Comparison of ENCODE assay signal across 8 mouse cellular contexts in genomic region chr9:105394720-105395119, GRCm38 (mm10). TPM values are rescaled to one million over a fixed set of nuclear protein-coding genes. Genes with fewer than 3 reads are reported as not detected.
DNase-seq lines count a peak whose midpoint lies in the region; ATAC-seq and TF ChIP-seq lines count a peak whose summit lies in the region.

No protein-coding gene starts in this region.

- H3K4me2 ChIP-seq in lung, embryonic 14.5 days = peak overlapping the region; percentile 74
- peak overlapping the region; percentile 76 for H3K4me2 ChIP-seq in limb, embryonic 13.5 days (replicated peaks)

- H3K9me3 ChIP-seq in lung, embryonic 14.5 days (ENCODE audit: low read depth, low read length) = no peaks in the 10 kb centered on the region
- no peaks in the 10 kb centered on the region for H3K9me3 ChIP-seq in limb, embryonic 13.5 days

- peaks cover 22% of the 10 kb centered on the region for H3K36me3 ChIP-seq in lung, embryonic 14.5 days (ENCODE audit: insufficient read depth)
- H3K36me3 ChIP-seq in limb, embryonic 13.5 days = peaks cover 14% of the 10 kb centered on the region

- H3K4me1 ChIP-seq in lung, embryonic 14.5 days (ENCODE audit: insufficient read depth) = no peaks in the 10 kb centered on the region
- H3K4me1 ChIP-seq in embryonic fibroblast, embryonic 13.5 days (ENCODE audit: control insufficient read depth, insufficient read depth, low read length) = peaks cover 7% of the 10 kb centered on the region
- H3K4me1 ChIP-seq in limb, embryonic 13.5 days = peaks cover 15% of the 10 kb centered on the region
- peaks cover 3% of the 10 kb centered on the region for H3K4me1 ChIP-seq in olfactory bulb, adult 2 months (ENCODE audit: control insufficient read depth, insufficient read depth, low read length)

- no peak for TF ChIP-seq POLR2A in embryonic fibroblast, embryonic 13.5 days (IDR thresholded peaks at IDR 0.05; ENCODE audit: low read depth, low read length)
- no peak for TF ChIP-seq POLR2A in olfactory bulb, adult 2 months (IDR thresholded peaks at IDR 0.05; ENCODE audit: insufficient read depth, low read depth, low read length)

- no peak for DNase-seq in lung, embryonic 14.5 days
- no peak for DNase-seq in lung, adult 18-20 months
- DNase-seq in right cerebral cortex, postnatal 4 days = no peak
- no peak for DNase-seq in urinary bladder, postnatal 25 days (ENCODE audit: low spot score)
- no peak for DNase-seq in thymus, postnatal 4 days

- peak overlapping the region; percentile 69 for H3K4me3 ChIP-seq in lung, embryonic 14.5 days (ENCODE audit: low read depth, low read length)
- H3K4me3 ChIP-seq in embryonic fibroblast, embryonic 13.5 days (ENCODE audit: insufficient read depth, low read length) = peak overlapping the region; percentile 85
- peak overlapping the region; percentile 69 for H3K4me3 ChIP-seq in limb, embryonic 13.5 days
- H3K4me3 ChIP-seq in olfactory bulb, adult 2 months (ENCODE audit: insufficient read depth, low read depth, low read length) = peak overlapping the region; percentile 52

- no peak for TF ChIP-seq CTCF in lung, embryonic 14.5 days (IDR thresholded peaks at IDR 0.05; ENCODE audit: low read depth)
- TF ChIP-seq CTCF in embryonic fibroblast, embryonic 13.5 days (IDR thresholded peaks at IDR 0.05; ENCODE audit: borderline replicate concordance, insufficient read depth, low read length) = no peak
- no peak for TF ChIP-seq CTCF in olfactory bulb, adult 2 months (IDR thresholded peaks at IDR 0.05; ENCODE audit: insufficient read depth, low read depth, low read length)

- no peak overlapping the region for H3K27ac ChIP-seq in lung, embryonic 14.5 days (ENCODE audit: low read depth)
- H3K27ac ChIP-seq in embryonic fibroblast, embryonic 13.5 days (ENCODE audit: insufficient read depth, low read length) = no peak overlapping the region
- H3K27ac ChIP-seq in limb, embryonic 13.5 days = no peak overlapping the region
- H3K27ac ChIP-seq in olfactory bulb, adult 2 months (ENCODE audit: insufficient read depth, low read depth, low read length) = no peak overlapping the region

- 10% methylated on average over 11 of the region's 11 CpGs for WGBS in lung, embryonic 14.5 days
- 12% methylated on average over 11 of the region's 11 CpGs for WGBS in limb, embryonic 13.5 days
- 13% methylated on average over 11 of the region's 11 CpGs for WGBS in olfactory bulb, adult 2 months

- peak overlapping the region; percentile 63; the same call in 1 of the 2 replicates for H3K9ac ChIP-seq in lung, embryonic 14.5 days
- H3K9ac ChIP-seq in limb, embryonic 13.5 days = peak overlapping the region; percentile 75; the same call in 1 of the 2 replicates

- ATAC-seq in lung, embryonic 14.5 days (ENCODE audit: insufficient read depth) = peak; percentile 42
- 0 out of 2 replicates have a peak, but pooled peaks have one; percentile 12 for ATAC-seq in limb, embryonic 13.5 days (ENCODE audit: low FRiP score, low read depth)

- no peaks in the 10 kb centered on the region for H3K27me3 ChIP-seq in lung, embryonic 14.5 days (ENCODE audit: insufficient read depth, low read length)
- H3K27me3 ChIP-seq in limb, embryonic 13.5 days = peaks cover 17% of the 10 kb centered on the region

RNA-seq across cellular contexts. Expression of gene Aste1, which starts 0.5 kb away (rescaled TPM):
- 10.8 and 16.2 TPM in 2 replicates for polyA plus RNA-seq in lung, embryonic 14.5 days (2014; fragmentation: Nextera tagmentation; extraction: Ambion mirVana)
- polyA plus RNA-seq in embryonic fibroblast, embryonic 13.5 days (2011; ENCODE audit: insufficient read length, low read depth, missing spikeins) = 12.6 and 15.9 TPM in 2 replicates
- polyA plus RNA-seq in limb, embryonic 13.5 days (2015; fragmentation: Nextera tagmentation; extraction: Ambion mirVana) = 14.4 and 14.5 TPM in 2 replicates
- polyA plus RNA-seq in olfactory bulb, adult 2 months (2012; ENCODE audit: insufficient read depth, insufficient read length, low replicate concordance, missing spikeins) = not detected in 2 replicates

RNA-seq across cellular contexts. Expression of gene Nek11, which starts 0.6 kb away (rescaled TPM):
- polyA plus RNA-seq in lung, embryonic 14.5 days (2014; fragmentation: Nextera tagmentation; extraction: Ambion mirVana) = 0.08 and 0.31 TPM in 2 replicates
- 0.54 and 0.85 TPM in 2 replicates for polyA plus RNA-seq in embryonic fibroblast, embryonic 13.5 days (2011; ENCODE audit: insufficient read length, low read depth, missing spikeins)
- polyA plus RNA-seq in limb, embryonic 13.5 days (2015; fragmentation: Nextera tagmentation; extraction: Ambion mirVana) = 0.19 and 0.51 TPM in 2 replicates
- not detected in 2 replicates for polyA plus RNA-seq in olfactory bulb, adult 2 months (2012; ENCODE audit: insufficient read depth, insufficient read length, low replicate concordance, missing spikeins)

Comparison
In these comparisons a context has a peak if more than half of its experiments do, and no peak if none do; other contexts are left out.
1. RNA of gene Aste1, which starts 0.5 kb away (polyA plus RNA-seq): 10.8 to 16.2 TPM in lung, embryonic 14.5 days, 14.4 to 14.5 TPM in limb, embryonic 13.5 days and 12.6 to 15.9 TPM in embryonic fibroblast, embryonic 13.5 days; not detected in olfactory bulb, adult 2 months; every median in the first group is over 10 times any median in the second.
2. Peak in every context shown above with its lines, with median percentiles within 50 percentile points of each other: H3K4me3 ChIP-seq.